Mouse (Mus musculus) forebrain, embryonic 16.5 days (tissue): ENCODE results near the gene Olfr1222. TPM values are rescaled to one million over a fixed set of nuclear protein-coding genes. Genes with fewer than 3 reads are reported as not detected.
"Not testable (repeated sequence)": the region's sequence is repeated elsewhere in the genome, so short reads cannot be mapped to it uniquely, and the experiment has no call there.

Experiments
- ATAC-seq: fragments of 200-750 bp; cut with Nextera tagmentation; 2 replicates; pipeline ENCODE4 v1.8.0; 2017; ENCODE audit warnings: mild to moderate bottlenecking, moderate library complexity
- H3K27ac ChIP-seq: fragments of 300-500 bp; sonication (generic); 2 replicates; pipeline ENCODE4 v1.5.1; 2014; ENCODE audit warnings: low read length, control low read depth
- H3K27me3 ChIP-seq: fragments of 300-500 bp; sonication (generic); replicated peaks from 2 replicates; pipeline ENCODE4 v1.6.1; 2014; ENCODE audit warnings: low read length; ENCODE audit not compliant: control insufficient read depth, insufficient read depth
- H3K36me3 ChIP-seq: fragments of 300-500 bp; sonication (generic); 2 replicates; pipeline ENCODE4 v1.6.1; 2014; ENCODE audit not compliant: control insufficient read depth, insufficient read depth
- H3K4me1 ChIP-seq: fragments of 300-500 bp; sonication (generic); replicated peaks from 2 replicates; pipeline ENCODE4 v1.6.1; 2014; ENCODE audit warnings: low read length; ENCODE audit not compliant: control insufficient read depth, insufficient read depth
- H3K4me2 ChIP-seq: fragments of 300-500 bp; sonication (generic); 2 replicates; pipeline ENCODE4 v1.6.1; 2014; ENCODE audit warnings: mild to moderate bottlenecking, low read length, control low read depth
- H3K4me3 ChIP-seq: fragments of 300-500 bp; sonication (generic); replicated peaks from 2 replicates; pipeline ENCODE4 v1.5.1; 2014; ENCODE audit warnings: mild to moderate bottlenecking, low read length, control low read depth
- H3K9ac ChIP-seq: fragments of 300-500 bp; sonication (generic); replicated peaks from 2 replicates; pipeline ENCODE4 v1.6.1; 2014; ENCODE audit warnings: low read depth, low read length, control low read depth
- H3K9me3 ChIP-seq: fragments of 300-500 bp; sonication (generic); 2 replicates; pipeline ENCODE4 v1.6.1; 2016; ENCODE audit warnings: low read length; ENCODE audit not compliant: control insufficient read depth
- WGBS: fragments of 180-500 bp; shearing (Covaris S2); extraction: QIAGEN DNeasy Blood & Tissue Kit; methylation state at CpG from one replicate; pipeline ENCODE4 v1.1.7; 2014; 5-methylcytosine and 5-hydroxymethylcytosine counted together
- polyA plus RNA-seq: library from polyadenylated mRNA; unstranded; fragments of >200 nt; fragmentation: Nextera tagmentation; extraction: Ambion mirVana; gene quantifications from 2 replicates; pipeline ENCODE4 v1.2.1, GENCODE M21; 2015

Olfr1222 gene
- polyA plus RNA-seq = not detected in 2 replicates

GRCm38 (mm10) chr2:89132954-89133353, at the start of gene Olfr1222:
Gene Olfr1222, minus strand, starts transcription at chr2:89133054.
- Histone ChIP-seq H3K9ac (no peak within 1 kb of the TSS), H3K27ac (no peak within 1 kb of the TSS), H3K4me1 (no peaks in the 10 kb centered on the region), H3K27me3 (no peaks in the 10 kb centered on the region), H3K36me3 (no peaks in the 10 kb centered on the region), H3K9me3 (no peaks in the 10 kb centered on the region), H3K4me2 (no peak within 1 kb of the TSS), H3K4me3 (no peak within 1 kb of the TSS)
- WGBS = 83% methylated on average over 3 of the region's 3 CpGs
- no peak for ATAC-seq

DNA sequence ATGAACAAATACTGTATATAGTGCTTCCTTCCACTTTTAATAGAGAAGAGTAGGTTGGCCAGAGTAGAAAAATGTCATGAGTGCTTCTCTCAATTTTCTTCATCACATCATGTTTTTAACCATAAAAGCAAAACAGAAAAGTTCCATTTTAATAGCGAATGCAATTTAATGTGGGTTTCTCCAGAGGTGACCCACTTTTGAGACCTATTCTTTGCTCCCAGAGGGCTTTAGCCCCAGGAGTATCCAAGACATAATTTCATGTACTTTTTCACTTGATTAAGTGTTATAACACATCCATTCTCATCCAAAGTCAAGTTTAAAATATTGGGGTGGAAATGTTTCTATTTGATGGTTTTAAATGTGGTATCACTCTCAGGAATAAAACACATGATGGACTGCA, 41.7 kb upstream of the Olfr1222 start, which contains the start of gene Olfr1225:
TSS of gene Olfr1225 (minus strand) at position 101 of the 400 bp plus-strand sequence.
- H3K4me3 ChIP-seq = no peak within 1 kb of the TSS
- H3K9me3 ChIP-seq = no peaks in the 10 kb centered on the region
- no peaks in the 10 kb centered on the region for H3K4me1 ChIP-seq
- H3K4me2 ChIP-seq = no peak within 1 kb of the TSS
- WGBS = 78% methylated on average over 1 of the region's 1 CpGs
- H3K9ac ChIP-seq = no peak within 1 kb of the TSS
- no peaks in the 10 kb centered on the region for H3K36me3 ChIP-seq
- H3K27me3 ChIP-seq = no peaks in the 10 kb centered on the region
- H3K27ac ChIP-seq = no peak within 1 kb of the TSS
- no peak for ATAC-seq

DNA sequence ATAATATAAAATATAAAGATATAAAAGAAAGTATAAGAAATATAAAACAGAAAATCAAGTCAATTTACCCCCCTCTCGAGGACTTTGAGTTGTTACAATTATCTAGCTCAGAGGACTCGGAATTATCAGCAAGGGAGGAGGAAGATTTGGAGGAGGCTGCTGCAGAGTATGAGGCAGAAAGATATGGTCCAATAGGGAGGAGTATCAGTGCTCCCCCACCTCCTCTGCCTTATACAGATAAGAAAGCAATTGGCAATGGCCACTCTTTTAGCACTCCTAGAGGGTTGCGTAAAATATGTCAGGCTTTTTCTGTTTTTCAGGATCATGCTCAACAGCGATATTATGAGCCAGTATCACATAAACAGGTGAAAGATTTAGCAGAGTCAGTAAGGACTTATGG, 31.9 kb upstream of the Olfr1222 start:
- ATAC-seq, H3K4me2 ChIP-seq, H3K9me3 ChIP-seq, H3K27me3 ChIP-seq, H3K4me1 ChIP-seq, H3K4me3 ChIP-seq, H3K36me3 ChIP-seq, H3K27ac ChIP-seq, H3K9ac ChIP-seq: not testable (repeated sequence)
- 93% methylated on average over 4 of the region's 4 CpGs for WGBS

DNA sequence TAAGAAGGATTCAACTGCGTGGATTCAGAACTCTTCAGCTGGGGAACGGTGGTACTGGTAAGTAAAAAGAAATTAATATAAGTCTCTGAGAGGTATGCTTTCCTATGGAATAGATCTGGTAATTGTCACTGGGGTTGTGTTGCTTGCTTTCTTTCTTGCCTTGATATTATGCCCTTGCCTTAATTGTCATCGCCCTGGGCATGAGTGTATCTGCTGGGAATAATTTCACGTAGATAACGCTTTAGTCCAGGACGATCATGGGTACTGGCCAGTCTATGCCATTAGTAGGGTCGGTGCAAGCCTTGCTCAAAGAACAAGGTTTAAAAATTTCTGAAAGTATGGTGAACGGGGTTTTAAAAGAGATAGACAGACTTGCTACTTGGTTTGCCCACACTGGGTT, 31.1 kb upstream of the Olfr1222 start, which contains the start of gene Olfr1224-ps1:
TSS of gene Olfr1224-ps1 (minus strand) at position 101 of the 400 bp plus-strand sequence.
- not testable (repeated sequence) for H3K27me3 ChIP-seq, H3K4me1 ChIP-seq, H3K9ac ChIP-seq, ATAC-seq, H3K27ac ChIP-seq, H3K4me3 ChIP-seq, H3K9me3 ChIP-seq, H3K4me2 ChIP-seq, H3K36me3 ChIP-seq
- 93% methylated on average over 8 of the region's 8 CpGs for WGBS

DNA sequence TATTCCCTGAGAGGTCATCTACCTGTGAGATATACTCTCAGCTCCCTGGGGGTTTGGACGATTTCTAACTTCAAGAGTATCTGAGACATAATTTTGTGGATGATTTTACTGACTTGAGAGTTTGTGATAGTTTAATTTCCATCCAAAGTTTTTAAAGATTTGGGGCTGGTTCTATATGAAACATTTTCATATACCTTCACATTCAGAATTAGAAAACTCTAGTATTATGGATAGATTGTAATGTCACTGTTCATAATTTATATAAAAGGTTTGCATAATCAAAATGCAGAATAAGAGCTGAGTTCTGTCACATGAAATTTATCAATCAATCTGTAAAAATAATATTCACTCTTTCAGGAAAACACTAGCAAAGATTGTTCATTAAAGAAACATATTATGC, 18.6 kb upstream of the Olfr1222 start, which contains the start of gene Olfr1223:
TSS of gene Olfr1223 (minus strand) at position 101 of the 400 bp plus-strand sequence.
- Histone ChIP-seq H3K4me1 (no peaks in the 10 kb centered on the region), H3K36me3 (no peaks in the 10 kb centered on the region), H3K9ac (no peak within 1 kb of the TSS), H3K9me3 (no peaks in the 10 kb centered on the region), H3K4me3 (no peak within 1 kb of the TSS), H3K27ac (no peak within 1 kb of the TSS), H3K27me3 (no peaks in the 10 kb centered on the region), H3K4me2 (no peak within 1 kb of the TSS)
- ATAC-seq = no peak
- whole genome bisulfite sequencing = 77% methylated on average over 1 of the region's 1 CpGs

- Histone ChIP-seq H3K4me1 (no peaks in the 10 kb centered on the region), H3K27ac (no peak within 1 kb of the TSS), H3K9me3 (no peaks in the 10 kb centered on the region), H3K36me3 (no peaks in the 10 kb centered on the region), H3K4me3 (no peak within 1 kb of the TSS), H3K27me3 (no peaks in the 10 kb centered on the region), H3K4me2 (no peak within 1 kb of the TSS), H3K9ac (no peak within 1 kb of the TSS)
- 86% methylated on average over 2 of the region's 2 CpGs for WGBS
- ATAC-seq = no peak
Observed at GRCm38 (mm10) chr2:89117183-89117582, 15.7 kb downstream of the Olfr1222 start, which contains the start of gene Olfr1221. Gene Olfr1221, minus strand, starts transcription at chr2:89117283.

DNA sequence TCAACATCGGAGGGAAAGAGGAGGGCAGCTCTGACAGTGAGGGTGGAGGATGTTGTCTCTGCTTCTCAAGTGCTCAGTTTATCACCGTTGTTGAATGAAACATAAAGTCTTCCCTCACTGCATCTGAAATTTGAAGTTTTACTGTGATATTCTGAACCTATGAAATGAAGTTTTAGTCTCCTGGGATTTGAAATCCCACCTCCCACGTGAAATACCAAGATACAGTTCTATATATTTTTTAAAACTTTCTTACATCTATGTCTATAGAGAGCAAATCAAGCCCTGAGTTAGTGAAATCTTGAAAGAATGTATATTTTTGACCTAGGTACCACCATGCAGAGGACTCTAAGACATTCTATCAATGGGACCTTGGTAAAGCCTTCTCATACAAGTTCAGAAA, 26.1 kb downstream of the Olfr1222 start, which contains the start of gene Olfr1220:
TSS of gene Olfr1220 (minus strand) at position 101 of the 400 bp plus-strand sequence.
- no peak within 1 kb of the TSS for H3K27ac ChIP-seq
- H3K9ac ChIP-seq = no peak within 1 kb of the TSS
- H3K9me3 ChIP-seq = no peaks in the 10 kb centered on the region
- H3K27me3 ChIP-seq = no peaks in the 10 kb centered on the region
- ATAC-seq = no peak
- no peak within 1 kb of the TSS for H3K4me2 ChIP-seq
- no peaks in the 10 kb centered on the region for H3K36me3 ChIP-seq
- WGBS = 79% methylated on average over 3 of the region's 3 CpGs
- no peaks in the 10 kb centered on the region for H3K4me1 ChIP-seq
- H3K4me3 ChIP-seq = no peak within 1 kb of the TSS

DNA sequence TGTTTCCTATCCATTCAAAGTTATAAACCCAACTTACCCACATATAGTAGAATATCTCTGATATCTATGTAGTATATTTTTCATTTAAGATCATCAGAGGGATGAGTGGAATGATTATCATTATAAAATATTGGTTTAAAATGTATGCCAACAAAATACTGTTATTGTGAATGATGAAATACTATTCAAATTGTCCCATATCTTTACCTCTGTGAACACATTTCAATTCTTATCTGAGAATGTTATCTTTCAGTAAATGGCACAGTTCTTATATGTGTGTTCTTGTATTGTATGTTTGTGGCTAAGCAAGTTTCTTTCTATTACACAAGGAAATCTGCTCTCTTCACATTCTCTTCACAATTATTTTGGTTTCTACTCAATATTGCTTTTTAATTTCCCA, 27.2 kb downstream of the Olfr1222 start:
- H3K9me3 ChIP-seq = no peaks in the 10 kb centered on the region
- H3K27ac ChIP-seq = no peak overlapping the region
- H3K4me3 ChIP-seq = no peak overlapping the region
- no peak overlapping the region for H3K4me2 ChIP-seq
- no peak for ATAC-seq
- no peaks in the 10 kb centered on the region for H3K36me3 ChIP-seq
- H3K4me1 ChIP-seq = no peaks in the 10 kb centered on the region
- no peak overlapping the region for H3K9ac ChIP-seq
- H3K27me3 ChIP-seq = no peaks in the 10 kb centered on the region

GRCm38 (mm10) chr2:89093848-89094247, 39.0 kb downstream of the Olfr1222 start:
- WGBS = 96% methylated on average over 1 of the region's 1 CpGs
- Histone ChIP-seq H3K9me3 (no peaks in the 10 kb centered on the region), H3K4me3 (no peak overlapping the region), H3K4me1 (no peaks in the 10 kb centered on the region), H3K36me3 (no peaks in the 10 kb centered on the region), H3K27me3 (no peaks in the 10 kb centered on the region), H3K4me2 (no peak overlapping the region), H3K27ac (no peak overlapping the region), H3K9ac (no peak overlapping the region)
- ATAC-seq = no peak

- H3K9ac ChIP-seq = no peak within 1 kb of the TSS
- no peak within 1 kb of the TSS for H3K4me3 ChIP-seq
- H3K36me3 ChIP-seq = no peaks in the 10 kb centered on the region
- H3K27ac ChIP-seq = no peak within 1 kb of the TSS
- no peaks in the 10 kb centered on the region for H3K4me1 ChIP-seq
- WGBS = 71% methylated on average over 1 of the region's 1 CpGs
- no peak within 1 kb of the TSS for H3K4me2 ChIP-seq
- H3K27me3 ChIP-seq = no peaks in the 10 kb centered on the region
- no peaks in the 10 kb centered on the region for H3K9me3 ChIP-seq
- ATAC-seq = no peak
Observed at GRCm38 (mm10) chr2:89083413-89083812, 49.4 kb downstream of the Olfr1222 start, which contains the start of gene Olfr1219. Gene Olfr1219, minus strand, starts transcription at chr2:89083513.
